Mouse (Mus musculus): ENCODE data around the gene Ap3b1. TPM values are rescaled to one million over a fixed set of nuclear protein-coding genes. Genes with fewer than 3 reads are reported as not detected.
"Not testable (repeated sequence)": the region's sequence is repeated elsewhere in the genome, so short reads cannot be mapped to it uniquely, and the experiment has no call there.

Gene Ap3b1
- 10.8 and 16.3 TPM in 2 replicates for total RNA-seq (2015; ENCODE audit: low replicate concordance)
- 22.7 and 24.5 TPM in 2 replicates for total RNA-seq (2017; ENCODE audit: low replicate concordance)

GRCm38 (mm10) chr13:94358401-94359265 lies at the start of gene Ap3b1:
TSS of gene Ap3b1 (plus strand) at chr13:94358960.
- ATAC-seq (replicated peaks; ENCODE audit: low FRiP score, poor library complexity, severe bottlenecking) = peak; percentile 87

GRCm38 (mm10) chr13:94312812-94313211 lies 45.9 kb upstream of the Ap3b1 start:
- ATAC-seq (replicated peaks; ENCODE audit: low FRiP score, poor library complexity, severe bottlenecking) = not testable (repeated sequence)

- no peak for ATAC-seq (replicated peaks; ENCODE audit: low FRiP score, poor library complexity, severe bottlenecking)
Observed at GRCm38 (mm10) chr13:94316975-94317511, 41.7 kb upstream of the Ap3b1 start.

GRCm38 (mm10) chr13:94321094-94321792 lies 37.5 kb upstream of the Ap3b1 start:
- no peak for ATAC-seq (replicated peaks; ENCODE audit: low FRiP score, poor library complexity, severe bottlenecking)

GRCm38 (mm10) chr13:94322475-94322874 lies 36.3 kb upstream of the Ap3b1 start:
- ATAC-seq (replicated peaks; ENCODE audit: low FRiP score, poor library complexity, severe bottlenecking) = no peak

- ATAC-seq (replicated peaks; ENCODE audit: low FRiP score, poor library complexity, severe bottlenecking) = peak; percentile 90
Observed at GRCm38 (mm10) chr13:94328063-94328462, 30.7 kb upstream of the Ap3b1 start.

- ATAC-seq (replicated peaks; ENCODE audit: low FRiP score, poor library complexity, severe bottlenecking) = not testable (repeated sequence)
Observed at GRCm38 (mm10) chr13:94329005-94329404, 29.8 kb upstream of the Ap3b1 start.

GRCm38 (mm10) chr13:94330392-94330979 lies 28.3 kb upstream of the Ap3b1 start:
- ATAC-seq (replicated peaks; ENCODE audit: low FRiP score, poor library complexity, severe bottlenecking) = no peak

- no peak for ATAC-seq (replicated peaks; ENCODE audit: low FRiP score, poor library complexity, severe bottlenecking)
Observed at GRCm38 (mm10) chr13:94338357-94338756, 20.4 kb upstream of the Ap3b1 start.

- ATAC-seq (replicated peaks; ENCODE audit: low FRiP score, poor library complexity, severe bottlenecking) = no peak
Observed at GRCm38 (mm10) chr13:94343192-94343591, 15.6 kb upstream of the Ap3b1 start.

GRCm38 (mm10) chr13:94344600-94344999 lies 14.2 kb upstream of the Ap3b1 start:
- not testable (repeated sequence) for ATAC-seq (replicated peaks; ENCODE audit: low FRiP score, poor library complexity, severe bottlenecking)

- no peak for ATAC-seq (replicated peaks; ENCODE audit: low FRiP score, poor library complexity, severe bottlenecking)
Observed at GRCm38 (mm10) chr13:94354584-94354983, 4.2 kb upstream of the Ap3b1 start.

- ATAC-seq (replicated peaks; ENCODE audit: low FRiP score, poor library complexity, severe bottlenecking) = no peak; the same call in 1 of the 2 replicates
Observed at GRCm38 (mm10) chr13:94358101-94358400, 709 bp upstream of the Ap3b1 start.

- no peak for ATAC-seq (replicated peaks; ENCODE audit: low FRiP score, poor library complexity, severe bottlenecking)
Observed at GRCm38 (mm10) chr13:94359282-94359920, 641 bp downstream of the Ap3b1 start.

- ATAC-seq (replicated peaks; ENCODE audit: low FRiP score, poor library complexity, severe bottlenecking) = not testable (repeated sequence)
Observed at GRCm38 (mm10) chr13:94361013-94361580, 2.3 kb downstream of the Ap3b1 start.

GRCm38 (mm10) chr13:94364336-94364735 lies 5.6 kb downstream of the Ap3b1 start:
- ATAC-seq (replicated peaks; ENCODE audit: low FRiP score, poor library complexity, severe bottlenecking) = no peak

- ATAC-seq (replicated peaks; ENCODE audit: low FRiP score, poor library complexity, severe bottlenecking) = no peak
Observed at GRCm38 (mm10) chr13:94365108-94365907, 6.5 kb downstream of the Ap3b1 start.

- no peak for ATAC-seq (replicated peaks; ENCODE audit: low FRiP score, poor library complexity, severe bottlenecking)
Observed at GRCm38 (mm10) chr13:94367869-94368268, 9.1 kb downstream of the Ap3b1 start.

GRCm38 (mm10) chr13:94370521-94370920 lies 11.8 kb downstream of the Ap3b1 start:
- ATAC-seq (replicated peaks; ENCODE audit: low FRiP score, poor library complexity, severe bottlenecking) = no peak
